Comparison of ENCODE assay signal across 10 mouse cellular contexts in genomic region chr5:140644263-140644662, GRCm38 (mm10). TPM values are rescaled to one million over a fixed set of nuclear protein-coding genes. Genes with fewer than 3 reads are reported as not detected.
A peak's percentile ranks its signal among the peaks of the same experiment; 100 is the strongest.
DNase-seq lines count a peak whose midpoint lies in the region; ATAC-seq and TF ChIP-seq lines count a peak whose summit lies in the region.
"Had no signal": no experiment of that assay in that cellular context is flagged by ENCODE, and none has a peak within 500 bp of the region (broad histone marks: within the 10 kb centered on the region; RNA-seq: fewer than 3 reads in every experiment).

No protein-coding gene starts in this region.

- peak; percentile 42 to 46 for DNase-seq in kidney, postnatal 4 days
- DNase-seq in kidney, postnatal 14 days, result no peak
- DNase-seq in frontal cortex, postnatal 36 days (ENCODE audit: low spot score in 2 of 2), result no peak
- no peak for DNase-seq in testis, postnatal 10 days (ENCODE audit: low spot score)
- DNase-seq: cerebellum, adult 11 months had no signal

- 68% methylated on average over 6 of the region's 6 CpGs for WGBS in liver, embryonic 12.5 days (ENCODE audit: insufficient replicate concordance)

- peak; percentile 25 for TF ChIP-seq CTCF in E14TG2a.4 (conservative IDR thresholded peaks at IDR 0.05; ENCODE audit: low read length)

- no peak for ATAC-seq in erythroblast, adult 5-6 weeks (replicated peaks; ENCODE audit: low FRiP score, poor library complexity, severe bottlenecking)
- no peak for ATAC-seq in liver, embryonic 12.5 days

- H3K9me3 ChIP-seq in erythroblast, embryonic 14.5 days (ENCODE audit: control insufficient read depth, low read length), result no peaks in the 10 kb centered on the region
- H3K9me3 ChIP-seq in E14TG2a.4 (ENCODE audit: low read length), result peaks cover 15% of the 10 kb centered on the region
- no peaks in the 10 kb centered on the region for H3K9me3 ChIP-seq in liver, embryonic 12.5 days (replicated peaks)
- H3K9me3 ChIP-seq: embryonic facial prominence, embryonic 15.5 days had no signal

- H3K27me3 ChIP-seq in erythroblast, embryonic 14.5 days (ENCODE audit: control insufficient read depth), result no peaks in the 10 kb centered on the region
- no peaks in the 10 kb centered on the region for H3K27me3 ChIP-seq in E14TG2a.4 (ENCODE audit: insufficient read depth, low read length)
- H3K27me3 ChIP-seq in liver, embryonic 12.5 days (replicated peaks), result no peaks in the 10 kb centered on the region
- H3K27me3 ChIP-seq: embryonic facial prominence, embryonic 15.5 days had no signal

- peak overlapping the region; percentile 93 for H3K27ac ChIP-seq in liver, embryonic 12.5 days

- H3K36me3 ChIP-seq in erythroblast, embryonic 14.5 days (ENCODE audit: control insufficient read depth), result peaks cover 37% of the 10 kb centered on the region
- H3K36me3 ChIP-seq in E14TG2a.4 (ENCODE audit: insufficient read depth, low read length), result no peaks in the 10 kb centered on the region
- peaks cover 19% of the 10 kb centered on the region for H3K36me3 ChIP-seq in liver, embryonic 12.5 days

- peak overlapping the region; percentile 49; the same call in 1 of the 2 replicates for H3K9ac ChIP-seq in liver, embryonic 12.5 days
- H3K9ac ChIP-seq: embryonic facial prominence, embryonic 15.5 days had no signal

- H3K4me3 ChIP-seq in erythroblast, embryonic 14.5 days (replicated peaks), result peak overlapping the region; percentile 47
- no peak overlapping the region for H3K4me3 ChIP-seq in E14TG2a.4 (replicated peaks; ENCODE audit: low read length)
- H3K4me3 ChIP-seq in liver, embryonic 12.5 days, result peak overlapping the region; percentile 29
- H3K4me3 ChIP-seq: embryonic facial prominence, embryonic 15.5 days had no signal

- peak overlapping the region; percentile 99 for H3K4me2 ChIP-seq in liver, embryonic 12.5 days

- peaks cover 73% of the 10 kb centered on the region for H3K4me1 ChIP-seq in erythroblast, embryonic 14.5 days (ENCODE audit: control insufficient read depth)
- H3K4me1 ChIP-seq in E14TG2a.4 (replicated peaks; ENCODE audit: low read depth, low read length), result peaks cover 32% of the 10 kb centered on the region
- H3K4me1 ChIP-seq in liver, embryonic 12.5 days, result peaks cover 91% of the 10 kb centered on the region

RNA-seq across cellular contexts. Expression of gene Ttyh3, which starts 4.6 kb away (rescaled TPM):
- 8.6 and 8.9 TPM in 2 replicates for polyA plus RNA-seq in erythroblast, embryonic 14.5 days (2012)
- 17.9 and 18.8 TPM in 2 replicates for total RNA-seq in erythroblast, adult 5-6 weeks (2015; ENCODE audit: low replicate concordance)
- total RNA-seq in erythroblast, adult 5-6 weeks (2017; ENCODE audit: low replicate concordance), result 3.7 and 7.0 TPM in 2 replicates
- 13.0 and 15.6 TPM in 2 replicates for polyA plus RNA-seq in liver, embryonic 12.5 days (2016; fragmentation: Nextera tagmentation; extraction: Ambion mirVana)

RNA-seq across cellular contexts. Expression of gene Lfng, which starts 37.1 kb away (rescaled TPM):
- polyA plus RNA-seq in erythroblast, embryonic 14.5 days (2012), result 2.6 and 3.7 TPM in 2 replicates
- 2.9 and 9.4 TPM in 2 replicates for total RNA-seq in erythroblast, adult 5-6 weeks (2015; ENCODE audit: low replicate concordance)
- total RNA-seq in erythroblast, adult 5-6 weeks (2017; ENCODE audit: low replicate concordance), result 4.4 and 9.9 TPM in 2 replicates
- polyA plus RNA-seq in liver, embryonic 12.5 days (2016; fragmentation: Nextera tagmentation; extraction: Ambion mirVana), result 7.4 and 8.3 TPM in 2 replicates

RNA-seq across cellular contexts. Expression of gene Iqce, which starts 57.9 kb away (rescaled TPM):
- polyA plus RNA-seq in erythroblast, embryonic 14.5 days (2012), result 0.06 and 0.16 TPM in 2 replicates
- 1.9 and 3.8 TPM in 2 replicates for total RNA-seq in erythroblast, adult 5-6 weeks (2015; ENCODE audit: low replicate concordance)
- 2.9 and 3.0 TPM in 2 replicates for total RNA-seq in erythroblast, adult 5-6 weeks (2017; ENCODE audit: low replicate concordance)
- 7.0 and 7.9 TPM in 2 replicates for polyA plus RNA-seq in liver, embryonic 12.5 days (2016; fragmentation: Nextera tagmentation; extraction: Ambion mirVana)

Comparison
In these comparisons a context has a peak if more than half of its experiments do, and no peak if none do; other contexts are left out.
1. DNase-seq: peak in kidney, postnatal 4 days (2 of 2); none in kidney, postnatal 14 days (single experiment), frontal cortex, postnatal 36 days (0 of 2) and testis, postnatal 10 days (single experiment).